Mouse (Mus musculus): ENCODE measurements around the gene Mphosph9. TPM values are rescaled to one million over a fixed set of nuclear protein-coding genes. Genes with fewer than 3 reads are reported as not detected.

Mphosph9 gene
- polyA plus RNA-seq, 1 experiment from 2014 or later: 5.2 TPM

- Histone ChIP-seq H3K36me3 (ENCODE audit: insufficient read depth, low read length) (0 out of 2 replicates have a peak, but pooled peaks cover 8% of the 10 kb centered on the region), H3K27ac (no peak overlapping the region), H3K4me1 (replicated peaks; ENCODE audit: insufficient read depth, low read length) (0 out of 2 replicates have a peak, but pooled peaks cover 10% of the 10 kb centered on the region), H3K4me3 (replicated peaks; ENCODE audit: low read depth, low read length) (no peak overlapping the region), H3K9me3 (replicated peaks; ENCODE audit: low read length) (no peaks in the 10 kb centered on the region), H3K27me3 (ENCODE audit: insufficient read depth, low read length) (no peaks in the 10 kb centered on the region), H3K9ac (ENCODE audit: low read depth, low read length) (no peak overlapping the region), H3K4me2 (ENCODE audit: low read length) (no peak overlapping the region)
- no peak for TF ChIP-seq CTCF (IDR thresholded peaks at IDR 0.05; ENCODE audit: low read depth)
- DNase-seq (ENCODE audit: low spot score): no peak
- 94% methylated on average over 13 of the region's 13 CpGs for WGBS
- no peak for ATAC-seq (replicated peaks; ENCODE audit: low FRiP score, low read depth)
Measured at GRCm38 (mm10) chr5:124252580-124253320, 75.0 kb downstream of the Mphosph9 start.

- no peak overlapping the region for H3K9ac ChIP-seq (ENCODE audit: low read depth, low read length)
- H3K4me3 ChIP-seq (replicated peaks; ENCODE audit: low read depth, low read length): no peak overlapping the region
- H3K4me1 ChIP-seq (replicated peaks; ENCODE audit: insufficient read depth, low read length): 0 out of 2 replicates have a peak, but pooled peaks cover 10% of the 10 kb centered on the region
- WGBS: 87% methylated on average over 5 of the region's 5 CpGs
- no peaks in the 10 kb centered on the region for H3K9me3 ChIP-seq (replicated peaks; ENCODE audit: low read length)
- no peaks in the 10 kb centered on the region for H3K36me3 ChIP-seq (ENCODE audit: insufficient read depth, low read length)
- no peak for DNase-seq (ENCODE audit: low spot score)
- no peak overlapping the region for H3K27ac ChIP-seq
- no peak for ATAC-seq (replicated peaks; ENCODE audit: low FRiP score, low read depth)
- no peak overlapping the region for H3K4me2 ChIP-seq (ENCODE audit: low read length)
- no peaks in the 10 kb centered on the region for H3K27me3 ChIP-seq (ENCODE audit: insufficient read depth, low read length)
- TF ChIP-seq CTCF (IDR thresholded peaks at IDR 0.05; ENCODE audit: low read depth): no peak
Measured at GRCm38 (mm10) chr5:124251070-124251469, 76.7 kb downstream of the Mphosph9 start.

GRCm38 (mm10) chr5:124249614-124250591, 77.9 kb downstream of the Mphosph9 start, which contains the start of gene Pitpnm2:
Pitpnm2 (minus strand) TSS chr5:124249760.
- H3K27ac ChIP-seq: peak within 1 kb of the TSS; percentile 81
- DNase-seq (ENCODE audit: low spot score): peak; percentile 80
- no peak; the same call in 1 of the 2 replicates for TF ChIP-seq CTCF (IDR thresholded peaks at IDR 0.05; ENCODE audit: low read depth)
- peak; percentile 63 for ATAC-seq (replicated peaks; ENCODE audit: low FRiP score, low read depth)
- peak within 1 kb of the TSS; percentile 63 for H3K4me3 ChIP-seq (replicated peaks; ENCODE audit: low read depth, low read length)
- H3K27me3 ChIP-seq (ENCODE audit: insufficient read depth, low read length): no peaks in the 10 kb centered on the region
- H3K4me2 ChIP-seq (ENCODE audit: low read length): peak within 1 kb of the TSS; percentile 72
- no peaks in the 10 kb centered on the region for H3K36me3 ChIP-seq (ENCODE audit: insufficient read depth, low read length)
- H3K9ac ChIP-seq (ENCODE audit: low read depth, low read length): peak within 1 kb of the TSS; percentile 88
- WGBS: under 1% methylated on average over 63 of the region's 90 CpGs
- H3K9me3 ChIP-seq (replicated peaks; ENCODE audit: low read length): no peaks in the 10 kb centered on the region
- H3K4me1 ChIP-seq (replicated peaks; ENCODE audit: insufficient read depth, low read length): 0 out of 2 replicates have a peak, but pooled peaks cover 10% of the 10 kb centered on the region

- DNase-seq (ENCODE audit: low spot score) (peak; percentile 53), ATAC-seq (replicated peaks; ENCODE audit: low FRiP score, low read depth) (peak; percentile 67)
- 2% methylated on average over 48 of the region's 77 CpGs for WGBS
- peak overlapping the region; percentile 81 for H3K27ac ChIP-seq
- 0 out of 2 replicates have a peak, but pooled peaks cover 5% of the 10 kb centered on the region for H3K36me3 ChIP-seq (ENCODE audit: insufficient read depth, low read length)
- H3K9me3 ChIP-seq (replicated peaks; ENCODE audit: low read length): no peaks in the 10 kb centered on the region
- 0 out of 2 replicates have a peak, but pooled peaks cover 10% of the 10 kb centered on the region for H3K4me1 ChIP-seq (replicated peaks; ENCODE audit: insufficient read depth, low read length)
- H3K4me3 ChIP-seq (replicated peaks; ENCODE audit: low read depth, low read length): peak overlapping the region; percentile 63
- H3K4me2 ChIP-seq (ENCODE audit: low read length): peak overlapping the region; percentile 72
- H3K27me3 ChIP-seq (ENCODE audit: insufficient read depth, low read length): no peaks in the 10 kb centered on the region
- TF ChIP-seq CTCF (IDR thresholded peaks at IDR 0.05; ENCODE audit: low read depth): no peak
- H3K9ac ChIP-seq (ENCODE audit: low read depth, low read length): peak overlapping the region; percentile 88
Measured at GRCm38 (mm10) chr5:124248845-124249613, 78.7 kb downstream of the Mphosph9 start.

- Histone ChIP-seq H3K4me1 (replicated peaks; ENCODE audit: insufficient read depth, low read length) (0 out of 2 replicates have a peak, but pooled peaks cover 10% of the 10 kb centered on the region), H3K9me3 (replicated peaks; ENCODE audit: low read length) (no peaks in the 10 kb centered on the region), H3K36me3 (ENCODE audit: insufficient read depth, low read length) (0 out of 2 replicates have a peak, but pooled peaks cover 5% of the 10 kb centered on the region), H3K4me2 (ENCODE audit: low read length) (peak overlapping the region; percentile 72), H3K4me3 (replicated peaks; ENCODE audit: low read depth, low read length) (peak overlapping the region; percentile 63; the same call in 1 of the 2 replicates), H3K27me3 (ENCODE audit: insufficient read depth, low read length) (no peaks in the 10 kb centered on the region), H3K9ac (ENCODE audit: low read depth, low read length) (no peak overlapping the region), H3K27ac (peak overlapping the region; percentile 81)
- no peak for ATAC-seq (replicated peaks; ENCODE audit: low FRiP score, low read depth)
- 36% methylated on average over 9 of the region's 9 CpGs for whole genome bisulfite sequencing
- peak; percentile 58 for DNase-seq (ENCODE audit: low spot score)
- no peak for TF ChIP-seq CTCF (IDR thresholded peaks at IDR 0.05; ENCODE audit: low read depth)
Measured at GRCm38 (mm10) chr5:124247986-124248626, 79.7 kb downstream of the Mphosph9 start.

All from kidney, postnatal 0 days (tissue).